Mouse (Mus musculus) kidney, embryonic 14.5 days (tissue): ENCODE results near the gene Twf1. TPM values are rescaled to one million over a fixed set of nuclear protein-coding genes. Genes with fewer than 3 reads are reported as not detected.
A peak's percentile ranks its signal among the peaks of the same experiment; 100 is the strongest.

Experiments used
- ATAC-seq: fragments of 200-750 bp; cut with Nextera tagmentation; 2 replicates; pipeline ENCODE4 v1.8.0; 2017; ENCODE audit warnings: moderate number of reproducible peaks, mild to moderate bottlenecking, moderate TSS enrichment, moderate library complexity; ENCODE audit not compliant: low FRiP score, low TSS enrichment
- H3K27ac ChIP-seq: fragments of 300-500 bp; sonication (generic); 2 replicates; pipeline ENCODE4 v1.5.1; 2014; ENCODE audit warnings: low read depth, mild to moderate bottlenecking, low read length, moderate library complexity, mixed read lengths
- H3K27me3 ChIP-seq: fragments of 300-500 bp; sonication (generic); 2 replicates; pipeline ENCODE4 v1.6.1; 2014; ENCODE audit warnings: mild to moderate bottlenecking, low read length; ENCODE audit not compliant: control insufficient read depth, insufficient read depth
- H3K36me3 ChIP-seq: fragments of 300-500 bp; sonication (generic); 2 replicates; pipeline ENCODE4 v1.6.1; 2014; ENCODE audit warnings: low read length, mixed read lengths; ENCODE audit not compliant: control insufficient read depth, insufficient read depth
- H3K4me1 ChIP-seq: fragments of 300-500 bp; sonication (generic); 2 replicates; pipeline ENCODE4 v1.6.1; 2014; ENCODE audit warnings: low read length, mixed read lengths; ENCODE audit not compliant: control insufficient read depth, insufficient read depth
- H3K4me2 ChIP-seq: fragments of 300-500 bp; sonication (generic); replicated peaks from 2 replicates; pipeline ENCODE4 v1.6.1; 2014; ENCODE audit warnings: low read depth, mild to moderate bottlenecking, low read length
- H3K4me3 ChIP-seq: fragments of 300-500 bp; sonication (generic); 2 replicates; pipeline ENCODE4 v1.5.1; 2014; ENCODE audit warnings: mild to moderate bottlenecking, low read length
- H3K9ac ChIP-seq: fragments of 300-500 bp; sonication (generic); 2 replicates; pipeline ENCODE4 v1.6.1; 2014; ENCODE audit warnings: low read depth, mild to moderate bottlenecking, low read length, moderate library complexity
- H3K9me3 ChIP-seq: fragments of 300-500 bp; sonication (generic); 2 replicates; pipeline ENCODE4 v1.6.1; 2016; ENCODE audit warnings: low read length; ENCODE audit not compliant: control insufficient read depth
- WGBS: fragments of 180-500 bp; shearing (Covaris S2); extraction: QIAGEN DNeasy Blood & Tissue Kit; methylation state at CpG from one replicate; pipeline ENCODE4 v1.1.7; 2014; 5-methylcytosine and 5-hydroxymethylcytosine counted together
- polyA plus RNA-seq: library from polyadenylated mRNA; unstranded; fragments of >200 nt; fragmentation: Nextera tagmentation; extraction: Ambion mirVana; gene quantifications from 2 replicates; pipeline ENCODE4 v1.2.1, GENCODE M21; 2014

The Twf1 gene
- polyA plus RNA-seq, 1 experiment from 2014 or later = 86.5 TPM

DNA sequence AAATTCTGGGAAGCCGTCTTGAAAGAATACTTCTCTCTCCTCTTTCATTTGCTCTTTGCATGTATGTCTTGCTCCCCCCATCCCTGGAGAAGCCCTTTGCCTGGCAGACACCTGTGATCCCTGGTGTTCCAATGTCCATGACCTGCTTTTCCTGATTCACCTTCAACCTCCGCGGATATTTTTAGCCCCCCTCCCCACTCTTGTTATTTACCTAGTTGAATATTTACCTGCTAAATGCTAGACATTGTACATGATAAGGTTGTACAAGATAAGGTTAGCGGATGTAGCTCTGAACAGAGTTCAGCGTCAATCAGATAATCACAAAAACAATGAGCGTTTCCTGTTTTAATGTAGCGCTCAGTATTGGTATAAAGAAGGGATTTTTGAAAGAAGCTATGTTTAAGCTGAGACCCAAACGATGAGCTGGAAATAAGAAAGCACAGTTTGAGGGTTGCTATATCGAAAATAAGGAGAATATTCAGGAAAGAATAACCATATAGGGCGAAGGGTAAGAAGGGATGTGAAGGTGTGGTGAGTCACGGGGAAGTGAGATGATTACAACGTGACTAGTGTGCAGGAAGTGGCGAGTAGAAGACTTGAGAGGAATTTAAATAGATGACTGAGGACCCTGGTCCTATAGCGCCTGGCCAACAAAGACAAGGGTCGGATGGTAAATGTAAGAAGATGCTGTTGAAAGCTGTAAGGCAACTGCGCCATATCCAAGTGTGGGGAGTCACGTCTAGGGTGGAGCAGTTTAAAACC lies 30.6 kb downstream of the Twf1 start:
- no peak overlapping the region for H3K27ac ChIP-seq
- no peaks in the 10 kb centered on the region for H3K9me3 ChIP-seq
- WGBS = 84% methylated on average over 17 of the region's 17 CpGs
- no peak overlapping the region for H3K9ac ChIP-seq
- no peaks in the 10 kb centered on the region for H3K4me1 ChIP-seq
- no peak overlapping the region for H3K4me2 ChIP-seq
- no peak for ATAC-seq
- no peak overlapping the region for H3K4me3 ChIP-seq
- H3K27me3 ChIP-seq = no peaks in the 10 kb centered on the region
- no peaks in the 10 kb centered on the region for H3K36me3 ChIP-seq

DNA sequence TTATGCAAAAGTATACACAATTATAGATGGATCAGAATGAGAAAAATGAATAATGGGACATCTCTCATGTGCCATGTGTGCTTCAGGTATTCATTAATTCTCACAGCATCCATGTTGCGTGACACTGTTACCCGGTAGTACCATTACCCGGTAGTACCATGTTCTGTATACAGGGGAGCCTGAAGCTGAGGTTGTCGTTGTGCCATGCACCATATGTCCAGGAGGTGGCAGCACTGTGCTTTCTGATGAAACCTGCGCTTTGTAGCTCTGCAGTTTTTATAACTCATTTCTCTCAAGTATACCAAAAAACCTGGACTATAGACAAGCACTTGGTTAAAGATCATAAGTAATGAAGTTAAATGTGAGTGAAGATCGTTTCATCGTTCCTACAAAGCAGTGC lies 32.2 kb downstream of the Twf1 start:
- ATAC-seq = peak; percentile 64; the same call in 1 of the 2 replicates
- Histone ChIP-seq H3K4me2 (no peak overlapping the region), H3K9me3 (no peaks in the 10 kb centered on the region), H3K27ac (no peak overlapping the region), H3K4me3 (no peak overlapping the region), H3K9ac (no peak overlapping the region), H3K27me3 (no peaks in the 10 kb centered on the region), H3K36me3 (no peaks in the 10 kb centered on the region), H3K4me1 (no peaks in the 10 kb centered on the region)
- WGBS = 24% methylated on average over 7 of the region's 7 CpGs

GRCm38 (mm10) chr15:94553536-94553935 lies 36.2 kb downstream of the Twf1 start:
- WGBS = 97% methylated on average over 9 of the region's 9 CpGs
- ATAC-seq = no peak

GRCm38 (mm10) chr15:94544844-94545243 lies 44.8 kb downstream of the Twf1 start:
- Histone ChIP-seq H3K36me3 (no peaks in the 10 kb centered on the region), H3K4me2 (no peak overlapping the region), H3K9ac (no peak overlapping the region), H3K9me3 (no peaks in the 10 kb centered on the region), H3K27ac (no peak overlapping the region), H3K4me3 (no peak overlapping the region), H3K4me1 (0 out of 2 replicates have a peak, but pooled peaks cover 2% of the 10 kb centered on the region), H3K27me3 (no peaks in the 10 kb centered on the region)
- no peak for ATAC-seq
- 89% methylated on average over 4 of the region's 4 CpGs for WGBS

More at GRCm38 (mm10) chr15:94553536-94553935, 36.2 kb downstream of the Twf1 start:
- H3K9ac ChIP-seq = no peak overlapping the region
- H3K27me3 ChIP-seq = no peaks in the 10 kb centered on the region
- no peak overlapping the region for H3K27ac ChIP-seq
- H3K4me2 ChIP-seq = no peak overlapping the region
- H3K4me1 ChIP-seq = no peaks in the 10 kb centered on the region
- H3K36me3 ChIP-seq = no peaks in the 10 kb centered on the region
- H3K9me3 ChIP-seq = no peaks in the 10 kb centered on the region
- H3K4me3 ChIP-seq = no peak overlapping the region

- peak overlapping the region; percentile 72 for H3K4me2 ChIP-seq
- 0 out of 2 replicates have a peak, but pooled peaks cover 2% of the 10 kb centered on the region for H3K4me1 ChIP-seq
- no peaks in the 10 kb centered on the region for H3K9me3 ChIP-seq
- H3K27ac ChIP-seq = peak overlapping the region; percentile 85; the same call in 1 of the 2 replicates
- H3K9ac ChIP-seq = peak overlapping the region; percentile 76
- no peak for ATAC-seq
- no peaks in the 10 kb centered on the region for H3K27me3 ChIP-seq
- 44% methylated on average over 9 of the region's 9 CpGs for WGBS
- peak overlapping the region; percentile 74 for H3K4me3 ChIP-seq
- no peaks in the 10 kb centered on the region for H3K36me3 ChIP-seq
Observed at GRCm38 (mm10) chr15:94544052-94544636, 45.5 kb downstream of the Twf1 start.

DNA sequence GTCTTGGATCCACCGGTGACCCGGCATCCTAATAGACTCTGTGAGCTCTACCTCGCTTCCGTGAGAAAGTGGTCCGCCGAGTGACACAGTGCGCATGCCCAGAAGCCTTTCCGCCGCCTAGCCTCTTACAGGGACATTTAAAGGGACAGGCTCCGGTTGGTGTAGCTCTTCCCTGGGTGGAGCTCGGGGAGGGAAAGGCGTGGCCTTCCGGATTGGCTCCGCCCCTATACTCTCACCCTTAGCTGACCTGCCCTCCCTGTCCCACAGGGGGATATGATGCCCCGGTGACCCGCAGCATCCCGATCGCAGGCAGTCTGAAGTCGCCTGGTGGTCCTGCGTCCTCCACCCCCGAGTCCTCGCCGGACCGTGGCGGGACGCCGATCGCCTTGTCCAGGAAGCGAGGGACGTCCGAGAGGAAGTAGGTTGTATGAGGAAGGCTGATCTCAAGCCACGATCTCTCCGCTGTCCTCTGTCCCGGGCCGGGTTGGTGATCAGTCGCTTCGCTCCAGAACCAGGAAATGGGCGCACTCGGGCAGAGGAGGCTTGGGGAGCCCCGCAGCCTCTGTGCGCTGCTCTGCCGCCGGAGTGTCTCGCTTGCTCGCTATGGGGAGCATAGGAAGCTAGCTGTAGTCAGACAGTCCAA lies 46.2 kb downstream of the Twf1 start, which contains the start of the genes Pus7l and Irak4:
Gene Pus7l (minus strand): TSS at position 139 of the 643 bp plus-strand sequence.
Gene Irak4 (plus strand): TSS at position 235 of the 643 bp plus-strand sequence.
- peak; percentile 99 for ATAC-seq
- no peaks in the 10 kb centered on the region for H3K9me3 ChIP-seq
- H3K4me2 ChIP-seq = peak within 1 kb of the TSS; percentile 72
- peak within 1 kb of the TSS; percentile 85 for H3K27ac ChIP-seq
- H3K36me3 ChIP-seq = no peaks in the 10 kb centered on the region
- H3K4me3 ChIP-seq = peak within 1 kb of the TSS; percentile 74
- 0 out of 2 replicates have a peak, but pooled peaks cover 2% of the 10 kb centered on the region for H3K4me1 ChIP-seq
- no peaks in the 10 kb centered on the region for H3K27me3 ChIP-seq
- peak within 1 kb of the TSS; percentile 76 for H3K9ac ChIP-seq
- under 1% methylated on average over 45 of the region's 45 CpGs for WGBS

DNA sequence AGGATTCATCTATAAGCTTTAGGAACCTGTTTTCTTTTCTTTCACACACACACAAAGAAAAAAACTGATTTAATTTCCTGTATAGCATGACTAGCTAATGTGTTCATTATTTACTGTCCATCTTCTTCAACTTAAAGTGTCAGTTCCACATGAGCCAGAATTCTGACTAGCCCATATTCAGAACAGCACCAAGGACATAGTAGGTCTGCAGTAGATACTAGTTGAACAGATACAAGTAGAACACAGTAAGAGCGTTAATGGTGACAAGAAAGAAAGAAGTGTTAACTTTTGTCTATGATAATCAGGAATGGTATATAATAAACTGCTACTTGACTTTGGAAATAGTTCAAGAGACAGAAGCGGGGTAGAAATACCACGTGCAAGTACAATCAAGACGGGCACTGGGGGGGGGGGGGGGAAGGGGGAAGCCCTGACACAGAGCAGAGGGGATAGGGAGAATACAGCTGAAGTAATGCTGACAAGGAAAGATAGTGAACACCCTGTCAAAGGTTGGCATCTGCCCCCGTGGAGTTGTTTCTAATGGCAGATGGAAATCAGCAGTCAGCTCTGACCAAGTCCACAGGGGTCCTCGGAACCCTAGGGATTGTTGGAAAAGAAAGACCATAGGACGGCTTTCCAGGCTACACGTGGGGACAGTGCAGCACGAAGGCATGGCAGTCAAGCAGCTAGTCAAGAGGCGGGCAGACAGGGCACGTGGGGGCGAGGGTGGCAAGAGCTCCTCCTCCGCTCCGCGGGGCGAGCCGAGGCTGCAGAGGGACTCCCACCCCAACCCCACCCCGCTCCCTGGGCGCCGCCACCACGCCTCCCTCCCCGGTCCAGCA lies 46.9 kb downstream of the Twf1 start:
- ATAC-seq = peak; percentile 88
- WGBS = 19% methylated on average over 12 of the region's 22 CpGs
- peak overlapping the region; percentile 65 for H3K27ac ChIP-seq

DNA sequence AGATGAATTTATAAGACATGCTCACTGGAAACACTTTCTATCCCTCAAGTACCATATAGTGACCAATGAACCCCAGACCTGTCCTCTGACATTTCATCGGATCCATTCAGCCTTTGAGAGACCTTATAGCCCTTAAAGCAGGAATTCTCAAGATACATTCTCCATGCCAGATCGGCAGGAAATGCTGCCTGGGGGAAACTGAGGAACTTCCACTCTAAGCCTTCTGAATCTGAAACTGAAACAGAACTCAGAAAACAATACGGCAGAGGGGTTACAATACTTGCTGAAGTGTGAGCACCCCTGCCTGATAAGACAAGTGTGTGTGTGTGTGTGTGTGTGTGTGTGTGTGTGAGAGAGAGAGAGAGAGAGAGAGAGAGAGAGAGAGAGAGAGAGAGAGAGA lies 50.4 kb downstream of the Twf1 start:
- Histone ChIP-seq H3K4me2 (no peak overlapping the region), H3K27me3 (no peaks in the 10 kb centered on the region), H3K9me3 (no peaks in the 10 kb centered on the region), H3K4me3 (no peak overlapping the region), H3K36me3 (no peaks in the 10 kb centered on the region), H3K9ac (no peak overlapping the region), H3K27ac (no peak overlapping the region), H3K4me1 (0 out of 2 replicates have a peak, but pooled peaks cover 2% of the 10 kb centered on the region)
- WGBS = 92% methylated on average over 3 of the region's 3 CpGs
- no peak for ATAC-seq

More for the DNA sequence above, 46.9 kb downstream of the Twf1 start:
- no peaks in the 10 kb centered on the region for H3K9me3 ChIP-seq
- H3K27me3 ChIP-seq = no peaks in the 10 kb centered on the region
- 0 out of 2 replicates have a peak, but pooled peaks cover 2% of the 10 kb centered on the region for H3K4me1 ChIP-seq
- peak overlapping the region; percentile 76 for H3K9ac ChIP-seq
- H3K4me3 ChIP-seq = peak overlapping the region; percentile 74
- peak overlapping the region; percentile 72 for H3K4me2 ChIP-seq
- no peaks in the 10 kb centered on the region for H3K36me3 ChIP-seq
